Mouse (Mus musculus) cortical plate, adult 2 months (tissue): ENCODE measurements around the gene Retn.

Experiments used
- CTCF ChIP-seq: fragments of 200-500 bp; IDR thresholded peaks from 2 replicates; pipeline ENCODE4 v1.5.1; 2011; ENCODE audit warnings: mild to moderate bottlenecking, control low read depth, low read length; ENCODE audit not compliant: insufficient read depth; ENCODE audit errors: extremely low read depth
- POLR2A ChIP-seq: fragments of 200-500 bp; IDR thresholded peaks from 2 replicates; pipeline ENCODE4 v1.6.1; 2011; ENCODE audit warnings: mild to moderate bottlenecking, low read length, control low read depth; ENCODE audit not compliant: insufficient read depth; ENCODE audit errors: extremely low read depth

DNA sequence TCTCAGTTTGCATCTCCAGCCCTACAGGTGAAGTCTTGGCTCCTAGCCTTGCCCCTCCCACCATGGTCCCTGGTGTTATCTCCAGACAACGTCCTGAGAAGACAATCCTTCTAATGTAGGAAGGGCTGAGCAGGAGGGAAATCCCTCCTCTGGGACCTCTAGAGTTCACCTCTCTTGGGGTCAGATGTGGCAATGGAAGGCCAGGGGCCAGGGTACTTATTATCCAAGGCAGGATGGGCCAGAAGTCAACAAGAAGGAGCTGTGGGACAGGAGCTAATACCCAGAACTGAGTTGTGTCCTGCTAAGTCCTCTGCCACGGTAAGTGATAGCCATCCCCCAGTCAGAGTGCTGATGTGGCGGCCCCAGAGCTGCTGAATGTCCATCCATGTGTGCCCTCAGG lies at the start of gene Retn:
- TF ChIP-seq POLR2A (no peak), CTCF (no peak)
